Mouse (Mus musculus) layer of hippocampus, adult 18-20 months (tissue): Measurements from ENCODE around the gene Insig2. TPM values are rescaled to one million over a fixed set of nuclear protein-coding genes. Genes with fewer than 3 reads are reported as not detected.

Experiments
- DNase-seq, 2 experiments: peaks; one replicate each; pipeline ENCODE4 v3.0.0; 2022; ENCODE audit warnings: low spot score in 2 of 2
- total RNA-seq, 2 experiments: library from RNA; stranded (reverse); gene quantifications; 2 replicates each; pipeline ENCODE4 v1.2.3; 2021

Gene Insig2
- total RNA-seq, 2 experiments from 2014 or later = 73.7 to 74.8 TPM

- peak; percentile 91 to 93 for DNase-seq
Observed at GRCm38 (mm10) chr1:121327344-121328192, 4.8 kb downstream of the Insig2 start.

GRCm38 (mm10) chr1:121326591-121327343, 5.6 kb downstream of the Insig2 start:
- peak in 1 of 2 experiments; percentile 24 for DNase-seq

- no peak for DNase-seq
Observed at GRCm38 (mm10) chr1:121323501-121323900, 8.9 kb downstream of the Insig2 start.

GRCm38 (mm10) chr1:121314766-121315428, 17.5 kb downstream of the Insig2 start:
- peak in 1 of 2 experiments; percentile 30 for DNase-seq

- no peak for DNase-seq
Observed at GRCm38 (mm10) chr1:121313181-121313580, 19.2 kb downstream of the Insig2 start.

GRCm38 (mm10) chr1:121312326-121312725, 20.1 kb downstream of the Insig2 start:
- no peak for DNase-seq

- peak; percentile 38 to 70 for DNase-seq
Observed at GRCm38 (mm10) chr1:121296717-121297255, 35.6 kb downstream of the Insig2 start.

GRCm38 (mm10) chr1:121293571-121293970, 38.8 kb downstream of the Insig2 start:
- no peak for DNase-seq

- peak in 1 of 2 experiments; percentile 54 for DNase-seq
Observed at GRCm38 (mm10) chr1:121290841-121291240, 41.5 kb downstream of the Insig2 start.

GRCm38 (mm10) chr1:121290340-121290739, 42.0 kb downstream of the Insig2 start:
- DNase-seq = peak; percentile 34 to 77

GRCm38 (mm10) chr1:121284197-121284596, 48.2 kb downstream of the Insig2 start:
- DNase-seq = no peak

GRCm38 (mm10) chr1:121280501-121280900, 51.9 kb downstream of the Insig2 start:
- peak in 1 of 2 experiments; percentile 19 for DNase-seq

GRCm38 (mm10) chr1:121278370-121278769, 54.0 kb downstream of the Insig2 start:
- DNase-seq = no peak

- no peak for DNase-seq
Observed at GRCm38 (mm10) chr1:121277466-121277865, 54.9 kb downstream of the Insig2 start.

GRCm38 (mm10) chr1:121275961-121276506, 56.4 kb downstream of the Insig2 start:
- DNase-seq = no peak

GRCm38 (mm10) chr1:121260171-121260741, 72.1 kb downstream of the Insig2 start:
- DNase-seq = no peak
